Mouse (Mus musculus): ENCODE measurements at regions not wholly inside any gene's neighbourhood (a gene's known extent, or its start where the extent isn't known, plus 50 kb on each side); places are given as distances from the start of the nearest gene placed in this dataset.

GRCm38 (mm10) chr13:99630800-99631199 is 114.5 kb upstream of the Map1b start:
- TF ChIP-seq GATA1 (IDR thresholded peaks at IDR 0.05; ENCODE audit: low read length): no peak
- TF ChIP-seq TAL1 (IDR thresholded peaks at IDR 0.05; ENCODE audit: low read length): no peak
